Mouse (Mus musculus) right cerebral cortex, postnatal 10 days (tissue): ENCODE measurements around the gene Cdk17.

ENCODE experiments used
- DNase-seq, 2 experiments: peaks; one replicate each; pipeline ENCODE4 v3.0.0; 2021; ENCODE audit warnings: low spot score in 2 of 2

The Cdk17 gene

DNA sequence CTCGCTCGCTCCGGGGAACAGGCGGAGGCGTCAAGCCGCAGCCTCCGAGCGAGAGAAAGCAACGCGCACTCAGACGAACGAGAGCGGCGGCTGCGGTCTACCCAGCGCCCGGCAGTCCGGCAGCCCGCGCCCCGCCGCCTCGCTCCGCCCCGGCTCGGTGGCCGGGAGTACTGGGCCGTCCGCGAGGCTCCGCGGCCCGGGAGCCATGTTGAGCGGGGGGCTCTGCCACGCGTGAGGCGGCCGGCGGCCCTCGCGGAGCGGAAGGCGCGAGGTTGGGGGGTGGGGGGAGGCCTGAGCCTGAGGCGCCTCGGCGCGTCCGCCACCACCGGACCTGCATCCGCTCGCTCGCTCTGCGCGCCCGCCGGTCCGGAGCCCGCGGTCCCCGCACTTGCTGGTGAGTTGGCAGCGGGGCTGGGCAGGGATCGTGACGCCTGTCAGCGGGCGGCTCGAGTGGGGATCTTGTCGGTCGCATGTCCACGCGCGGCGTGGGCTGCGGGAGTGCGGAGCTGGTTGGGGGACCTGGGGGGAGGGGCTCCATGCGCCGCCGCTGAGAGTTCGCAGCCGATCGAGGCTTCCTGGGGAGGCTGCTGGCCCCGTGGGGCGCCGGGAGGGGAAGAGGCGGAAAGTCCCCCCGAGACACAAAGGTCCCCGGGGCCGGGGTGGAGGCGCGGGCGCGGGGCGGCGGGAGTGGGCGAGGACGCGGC lies at the start of gene Cdk17:
TSS of gene Cdk17 (plus strand) at position 69 of the 704 bp plus-strand sequence.
- peak; percentile 76 to 80 for DNase-seq

GRCm38 (mm10) chr10:93111412-93111811 lies 49.3 kb upstream of the Cdk17 start:
- DNase-seq = no peak

- no peak for DNase-seq
Observed at GRCm38 (mm10) chr10:93112021-93112420, 48.7 kb upstream of the Cdk17 start.

- no peak for DNase-seq
Observed at GRCm38 (mm10) chr10:93113968-93114367, 46.7 kb upstream of the Cdk17 start.

DNA sequence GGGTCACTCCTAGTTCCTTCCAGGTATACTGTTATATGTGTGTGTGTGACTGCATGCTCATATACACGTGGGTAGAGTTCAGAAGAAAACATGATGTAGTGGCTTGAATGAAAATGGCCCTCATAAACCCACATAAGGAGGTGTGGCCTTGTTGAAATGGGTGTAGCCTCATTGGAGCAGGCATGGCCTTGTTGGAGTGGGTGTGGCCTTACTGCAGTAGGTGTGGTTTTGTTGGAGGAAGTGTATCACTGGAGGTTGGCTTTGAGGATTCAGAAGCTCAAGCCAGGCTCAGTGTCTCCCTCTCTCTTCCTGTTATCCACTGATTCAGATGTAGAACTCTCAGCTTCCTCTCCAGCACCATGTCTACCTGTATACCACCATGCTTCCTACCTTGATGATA lies 45.9 kb upstream of the Cdk17 start:
- DNase-seq = no peak

DNA sequence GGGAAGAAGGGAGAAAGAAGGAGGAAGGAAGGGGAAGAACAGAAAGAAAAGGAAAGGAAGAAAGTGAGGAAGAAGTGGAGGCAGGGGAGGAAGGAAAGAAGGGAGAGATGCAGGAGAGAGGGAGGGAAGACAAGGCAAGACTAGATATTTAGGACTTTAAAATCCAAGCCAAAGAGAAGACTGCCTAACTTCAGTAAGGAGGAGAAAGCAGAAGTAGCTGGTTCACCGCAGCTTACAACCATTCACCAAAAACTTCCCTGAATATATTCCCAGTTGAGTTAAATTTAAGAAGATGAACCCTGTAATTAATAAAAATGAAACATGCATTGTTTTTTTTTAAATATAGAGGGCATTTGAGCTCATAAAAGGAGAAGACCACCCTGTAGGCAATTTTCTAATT lies 44.9 kb upstream of the Cdk17 start:
- DNase-seq = no peak

GRCm38 (mm10) chr10:93116636-93117035 lies 44.0 kb upstream of the Cdk17 start:
- no peak for DNase-seq

DNA sequence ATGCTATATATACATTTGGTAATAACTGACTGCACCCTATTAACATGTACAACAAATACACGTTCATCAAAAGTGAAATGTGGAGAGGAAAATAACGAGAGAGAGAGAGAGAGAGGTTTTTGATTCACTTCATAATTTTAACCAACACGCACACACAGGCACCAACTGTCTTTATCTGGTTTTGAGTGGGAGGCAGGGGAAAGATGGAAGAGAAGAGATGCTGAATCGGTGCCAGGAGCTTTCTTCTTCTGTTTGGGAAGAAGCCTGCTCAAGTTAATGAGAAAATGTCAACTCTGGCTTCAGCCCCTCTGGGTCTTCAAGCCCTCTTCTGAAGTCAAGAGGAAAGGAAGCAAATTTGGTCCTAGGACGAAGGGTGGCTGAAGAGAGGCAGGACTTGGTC lies 40.9 kb upstream of the Cdk17 start:
- peak; percentile 70 to 79 for DNase-seq

DNA sequence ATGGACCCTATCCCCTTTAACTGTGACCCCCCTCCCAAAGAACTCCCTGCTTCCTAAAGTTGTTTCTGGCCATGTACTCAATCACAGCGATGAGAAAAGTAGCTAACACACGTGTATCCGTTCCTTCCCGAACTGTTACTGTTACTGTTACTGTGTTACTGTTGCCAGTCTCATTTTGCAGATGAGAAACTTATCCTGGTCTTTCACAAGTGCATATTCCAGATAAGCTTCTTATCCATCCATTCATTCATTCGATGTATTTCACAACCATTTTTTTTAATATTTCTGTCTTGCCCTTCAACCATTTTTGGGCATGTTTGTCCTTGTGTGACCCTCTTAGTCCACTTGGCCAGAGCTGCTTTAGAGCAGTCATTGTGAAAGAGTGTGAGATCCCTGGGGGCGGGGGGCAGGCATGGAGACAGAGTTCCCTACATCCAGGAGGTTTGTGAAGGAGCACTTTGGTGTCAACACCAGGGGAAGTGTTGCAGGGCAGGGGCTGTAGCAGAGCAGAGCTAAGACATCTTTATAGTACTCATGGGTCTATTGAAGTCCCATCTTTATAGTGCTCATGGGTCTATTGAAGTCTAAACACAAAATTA lies 39.3 kb upstream of the Cdk17 start:
- DNase-seq = no peak

DNA sequence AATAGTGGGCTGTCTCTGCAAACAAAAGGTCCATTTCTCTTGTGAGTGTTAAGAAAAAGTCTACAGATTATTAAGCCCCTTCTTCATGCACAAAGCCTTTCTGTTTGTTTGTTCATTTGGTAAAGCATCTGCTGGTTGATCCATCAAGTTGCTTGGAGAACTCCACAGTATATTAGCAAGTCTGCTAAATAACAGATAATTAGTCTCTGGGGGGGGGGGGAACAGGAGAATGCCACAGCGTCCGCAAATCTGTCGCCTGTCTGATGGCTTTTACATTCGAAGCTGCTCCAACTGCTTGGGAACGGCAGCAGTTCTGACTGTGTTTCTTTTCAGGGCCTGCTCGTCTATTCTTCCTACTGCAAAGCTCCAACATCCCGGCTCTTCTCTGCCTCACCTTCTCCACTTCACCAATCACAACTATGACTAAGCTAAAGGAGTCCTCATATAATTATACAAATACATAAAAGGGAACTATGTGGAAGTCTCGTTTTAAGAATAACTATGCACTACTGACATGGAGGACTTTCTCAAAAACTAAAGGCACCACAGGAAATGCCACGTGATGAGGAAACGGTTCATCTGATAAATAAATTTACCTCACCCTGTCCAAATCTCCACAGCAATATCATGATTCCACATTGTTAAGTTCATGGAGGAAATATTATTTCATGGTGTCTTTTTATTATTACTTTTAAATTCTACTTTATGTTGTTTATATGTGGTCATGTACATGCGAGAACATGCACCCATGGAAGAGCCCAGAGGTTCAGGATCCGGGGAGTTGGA lies 38.1 kb upstream of the Cdk17 start:
- no peak for DNase-seq

GRCm38 (mm10) chr10:93123310-93123709 lies 37.4 kb upstream of the Cdk17 start:
- no peak for DNase-seq

DNA sequence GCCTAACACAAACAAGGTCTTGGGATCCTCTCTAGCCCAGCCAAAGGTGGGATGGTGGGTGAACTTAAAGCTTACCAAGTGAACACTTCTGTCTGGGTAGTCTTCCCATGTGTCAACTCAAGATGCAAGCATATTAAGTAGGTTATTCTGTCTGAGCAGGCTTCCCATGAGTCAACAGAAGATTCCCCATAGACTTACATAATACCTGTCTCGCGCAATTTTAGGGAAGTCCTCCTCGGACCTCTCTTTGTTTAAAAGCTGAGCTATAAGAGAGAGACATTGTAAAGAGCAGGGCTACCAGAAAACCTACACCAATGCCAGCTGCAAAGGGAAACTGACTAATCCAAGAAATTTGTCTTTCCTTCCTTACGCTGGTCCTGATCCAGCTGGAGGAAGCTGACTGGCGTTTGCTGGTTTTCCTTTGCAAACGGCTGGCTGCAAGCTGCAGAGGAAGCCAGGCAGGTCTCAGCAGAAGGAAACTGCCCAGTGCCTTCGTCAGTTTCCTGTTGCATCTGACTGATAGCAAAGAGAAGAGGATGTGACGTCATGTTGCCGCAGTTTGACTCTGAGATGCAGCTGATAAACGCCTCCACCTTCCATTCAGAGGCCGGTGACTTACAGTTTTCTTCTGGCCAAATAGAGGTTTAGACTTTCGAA lies 36.6 kb upstream of the Cdk17 start:
- peak in 1 of 2 experiments; percentile 52 for DNase-seq

DNA sequence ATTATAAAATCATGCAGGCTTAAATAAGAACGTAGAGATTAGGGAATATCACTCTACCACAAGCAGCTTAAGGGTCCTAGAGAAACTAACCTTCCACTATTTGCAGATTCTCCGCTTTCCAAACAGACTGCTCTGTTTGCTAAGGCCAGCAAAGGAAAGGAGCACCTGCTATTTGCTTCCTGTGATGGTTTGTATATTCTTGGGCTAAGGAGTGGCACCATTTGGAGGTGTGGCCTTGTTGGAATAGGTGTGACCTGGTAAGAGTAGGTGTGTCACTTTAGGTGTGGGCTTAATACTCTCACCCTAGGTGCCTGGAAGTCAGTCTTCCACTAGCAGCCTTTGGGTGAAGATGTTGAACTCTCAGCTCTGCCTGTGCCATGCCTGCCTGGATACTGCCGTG lies 34.6 kb upstream of the Cdk17 start:
- DNase-seq = no peak

DNA sequence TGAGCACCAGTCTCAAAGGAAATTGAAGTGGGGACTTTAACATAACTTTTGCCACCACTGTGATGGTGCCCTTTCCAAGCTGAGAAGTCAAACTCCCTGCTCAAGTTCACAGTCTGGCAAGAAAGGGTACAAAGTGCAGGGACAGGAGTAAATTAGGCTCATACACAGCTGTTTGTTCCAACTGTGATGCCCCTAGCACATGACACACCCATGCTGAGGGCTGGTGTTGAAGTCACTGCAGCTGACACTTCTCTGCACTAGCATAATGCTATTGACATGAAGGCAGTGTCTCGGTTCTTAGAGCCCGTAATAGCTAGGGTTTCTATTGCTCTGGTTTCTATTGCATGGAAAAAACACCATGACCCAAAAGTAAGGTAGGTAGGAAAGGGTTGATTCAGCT lies 32.1 kb upstream of the Cdk17 start:
- DNase-seq = no peak

DNA sequence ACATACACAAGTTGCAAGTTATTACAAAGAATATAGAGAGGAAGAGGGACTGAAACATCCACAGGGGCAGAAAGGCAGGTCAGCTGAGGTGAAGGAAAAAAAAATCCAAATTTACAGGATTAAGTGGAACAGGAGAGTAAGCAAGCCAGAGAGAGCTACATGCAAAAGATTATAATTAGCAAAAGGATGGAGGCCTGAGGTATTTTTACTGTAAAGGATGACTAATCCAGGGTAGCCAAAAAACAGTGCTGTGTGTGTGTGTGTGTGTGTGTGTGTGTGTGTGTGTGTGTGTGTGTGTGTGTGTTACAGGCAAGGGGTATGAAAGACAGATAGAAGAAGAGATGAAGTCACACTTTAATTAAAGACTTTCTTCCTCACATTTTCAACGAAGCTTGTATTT lies 31.3 kb upstream of the Cdk17 start:
- peak; percentile 43 to 48 for DNase-seq

DNA sequence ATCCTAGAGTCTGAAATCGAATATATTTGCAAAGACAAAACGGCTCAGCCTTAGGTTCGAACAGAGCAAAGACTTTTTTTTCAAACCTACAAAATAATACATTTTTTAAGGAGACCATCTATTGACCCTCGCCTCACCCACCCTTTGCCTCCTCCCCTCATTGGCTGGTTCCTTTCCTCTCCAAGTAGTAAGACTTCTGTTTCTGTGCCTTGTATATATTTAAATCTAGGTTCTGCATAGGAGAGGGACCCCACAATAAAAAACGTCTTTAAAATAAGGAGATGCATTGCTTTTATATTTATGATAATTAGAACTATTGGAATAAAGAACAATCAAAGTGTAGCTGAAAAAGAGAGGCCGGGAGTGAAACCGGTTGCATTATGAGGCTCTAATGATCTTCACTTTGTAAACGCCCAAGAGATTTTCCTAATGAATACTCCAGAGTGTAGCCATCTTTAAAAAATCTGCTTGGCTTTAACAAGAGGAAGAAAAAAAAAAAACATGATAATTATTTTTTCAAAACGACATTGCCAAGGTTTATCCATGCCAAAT lies 30.7 kb upstream of the Cdk17 start:
- no peak for DNase-seq

- no peak for DNase-seq
Observed at GRCm38 (mm10) chr10:93130456-93130940, 30.2 kb upstream of the Cdk17 start.

- DNase-seq = no peak
Observed at GRCm38 (mm10) chr10:93131865-93132566, 28.7 kb upstream of the Cdk17 start.

- DNase-seq = no peak
Observed at GRCm38 (mm10) chr10:93138730-93139129, 21.9 kb upstream of the Cdk17 start.

DNA sequence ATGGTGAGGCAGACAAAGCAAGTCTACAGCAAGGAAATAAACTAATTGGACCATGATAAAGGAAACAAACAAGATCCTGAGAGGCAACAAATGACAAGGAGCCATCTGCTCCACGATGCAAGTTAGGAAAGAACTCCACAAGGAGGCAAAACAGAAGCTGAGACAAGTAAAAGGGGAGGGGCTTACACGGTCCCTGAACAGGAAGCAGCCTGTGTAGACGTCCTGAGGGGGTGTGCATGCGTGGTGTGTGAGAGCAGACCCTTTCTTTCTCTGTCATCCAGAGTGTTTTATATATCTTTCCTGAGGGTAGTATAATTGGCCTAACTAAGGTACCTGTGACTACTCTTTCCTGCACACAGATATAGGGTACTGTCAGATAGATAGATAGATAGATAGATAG lies 19.9 kb upstream of the Cdk17 start:
- DNase-seq = no peak

- DNase-seq = no peak
Observed at GRCm38 (mm10) chr10:93142600-93143284, 17.9 kb upstream of the Cdk17 start.
